Mouse (Mus musculus): ENCODE measurements around the gene Ccdc124. TPM values are rescaled to one million over a fixed set of nuclear protein-coding genes. Genes with fewer than 3 reads are reported as not detected.

Ccdc124 gene
- polyA plus RNA-seq, 1 experiment from 2014 or later = 123 TPM

DNA sequence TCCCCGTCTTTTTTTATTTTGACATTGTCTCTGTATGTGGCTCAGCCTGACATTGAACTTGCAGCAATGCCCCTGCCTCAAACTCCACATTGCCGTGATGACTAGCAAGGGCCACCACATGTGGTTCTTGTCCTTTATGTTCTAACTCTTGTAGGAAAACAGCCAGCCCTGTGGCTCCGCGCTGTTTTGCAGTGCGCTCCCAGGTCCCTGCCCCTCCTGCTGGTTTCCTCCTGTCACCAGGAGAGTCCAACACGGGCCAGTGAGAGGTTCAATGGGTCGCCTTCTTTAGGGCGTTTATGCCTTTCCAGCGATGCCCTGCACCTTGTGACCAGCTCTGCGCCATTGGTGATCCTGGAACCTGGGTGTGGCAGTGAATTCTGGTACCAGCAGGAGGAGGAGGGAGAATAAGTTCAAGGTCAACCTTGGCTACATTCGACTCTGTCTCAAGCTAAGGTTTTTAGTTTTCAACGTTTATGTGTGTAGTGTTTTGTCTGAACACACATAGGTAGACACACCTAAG is 7.7 kb downstream of the Ccdc124 start:
- H3K27ac ChIP-seq = peak overlapping the region; percentile 88
- H3K4me3 ChIP-seq = peak overlapping the region; percentile 45
- peak overlapping the region; percentile 54 for H3K9ac ChIP-seq
- peaks cover 22% of the 10 kb centered on the region for H3K27me3 ChIP-seq
- peaks cover 54% of the 10 kb centered on the region for H3K4me1 ChIP-seq
- H3K36me3 ChIP-seq = 0 out of 2 replicates have a peak, but pooled peaks cover 6% of the 10 kb centered on the region
- ATAC-seq (ENCODE audit: insufficient number of reproducible peaks, insufficient read depth, low FRiP score, low TSS enrichment) = no peak; the same call in 1 of the 2 replicates
- H3K9me3 ChIP-seq = no peaks in the 10 kb centered on the region
- WGBS = 7% methylated on average over 12 of the region's 12 CpGs
- H3K4me2 ChIP-seq (replicated peaks) = peak overlapping the region; percentile 92

DNA sequence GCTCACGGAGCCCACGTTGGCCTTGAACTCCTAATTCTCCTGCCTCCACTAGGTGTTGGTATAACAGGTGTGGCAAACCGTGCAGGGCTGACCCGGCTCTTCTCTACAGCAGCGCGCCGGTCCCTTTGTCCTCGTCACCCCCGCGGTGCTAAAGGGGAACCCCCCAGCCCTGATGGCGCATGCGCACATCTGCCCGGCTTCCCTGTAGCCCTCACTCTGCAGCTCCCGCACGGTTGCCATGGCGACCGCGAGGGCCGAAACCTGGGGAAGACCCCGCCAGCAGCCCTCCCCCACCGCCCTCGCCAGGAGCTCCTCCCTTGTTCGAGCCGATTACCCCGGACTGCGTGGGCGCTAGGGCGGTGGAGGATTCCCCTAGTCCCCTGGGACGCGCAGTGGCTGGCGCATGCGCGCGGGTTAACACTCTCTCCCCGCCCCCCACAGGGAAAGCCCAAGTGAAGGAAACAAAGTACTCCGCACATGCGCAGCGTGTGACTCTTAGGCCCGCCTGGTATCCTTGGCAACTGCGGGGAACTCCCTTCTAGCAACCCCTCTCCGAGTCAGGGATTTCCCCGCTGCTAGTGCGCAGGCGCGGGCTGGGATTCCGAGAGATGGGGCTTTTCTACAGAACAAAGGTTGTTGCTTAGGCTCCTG is 8.3 kb downstream of the Ccdc124 start:
- Histone ChIP-seq H3K4me3 (peak overlapping the region; percentile 45), H3K27me3 (peaks cover 22% of the 10 kb centered on the region), H3K4me2 (replicated peaks) (peak overlapping the region; percentile 92), H3K36me3 (0 out of 2 replicates have a peak, but pooled peaks cover 6% of the 10 kb centered on the region), H3K9ac (peak overlapping the region; percentile 60), H3K27ac (peak overlapping the region; percentile 90), H3K9me3 (no peaks in the 10 kb centered on the region), H3K4me1 (peaks cover 54% of the 10 kb centered on the region)
- under 1% methylated on average over 46 of the region's 46 CpGs for WGBS
- peak; percentile 83 for ATAC-seq (ENCODE audit: insufficient number of reproducible peaks, insufficient read depth, low FRiP score, low TSS enrichment)

DNA sequence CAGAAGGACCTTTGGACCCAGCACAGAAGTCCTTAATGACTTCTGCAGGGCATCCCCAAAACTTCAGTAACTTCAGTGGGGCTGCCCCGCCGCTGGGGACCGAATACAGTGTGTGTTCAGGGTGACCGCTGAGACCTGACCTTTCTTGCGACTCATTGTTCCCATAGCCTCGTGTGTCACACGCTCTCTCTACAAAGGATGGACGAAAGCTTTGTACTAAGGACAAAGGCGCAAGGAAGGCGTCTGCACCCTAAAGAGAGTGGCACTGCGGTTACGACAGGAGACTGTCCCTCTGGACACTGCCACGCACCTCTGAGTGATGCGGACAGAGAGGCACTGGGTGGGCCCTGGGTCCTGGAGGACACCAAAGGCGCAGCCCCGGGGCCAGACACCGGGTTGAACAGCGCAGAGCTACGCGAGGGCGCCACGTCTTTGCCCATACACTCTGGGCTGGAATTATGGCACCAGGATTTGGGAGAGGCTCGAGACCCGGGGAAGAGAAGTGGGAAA is 9.0 kb downstream of the Ccdc124 start:
- WGBS = 1% methylated on average over 24 of the region's 24 CpGs
- Histone ChIP-seq H3K4me2 (replicated peaks) (peak overlapping the region; percentile 92), H3K4me3 (peak overlapping the region; percentile 45), H3K9ac (peak overlapping the region; percentile 60), H3K27ac (peak overlapping the region; percentile 90), H3K9me3 (no peaks in the 10 kb centered on the region), H3K4me1 (peaks cover 54% of the 10 kb centered on the region), H3K27me3 (peaks cover 22% of the 10 kb centered on the region), H3K36me3 (0 out of 2 replicates have a peak, but pooled peaks cover 6% of the 10 kb centered on the region)
- no peak for ATAC-seq (ENCODE audit: insufficient number of reproducible peaks, insufficient read depth, low FRiP score, low TSS enrichment)

DNA sequence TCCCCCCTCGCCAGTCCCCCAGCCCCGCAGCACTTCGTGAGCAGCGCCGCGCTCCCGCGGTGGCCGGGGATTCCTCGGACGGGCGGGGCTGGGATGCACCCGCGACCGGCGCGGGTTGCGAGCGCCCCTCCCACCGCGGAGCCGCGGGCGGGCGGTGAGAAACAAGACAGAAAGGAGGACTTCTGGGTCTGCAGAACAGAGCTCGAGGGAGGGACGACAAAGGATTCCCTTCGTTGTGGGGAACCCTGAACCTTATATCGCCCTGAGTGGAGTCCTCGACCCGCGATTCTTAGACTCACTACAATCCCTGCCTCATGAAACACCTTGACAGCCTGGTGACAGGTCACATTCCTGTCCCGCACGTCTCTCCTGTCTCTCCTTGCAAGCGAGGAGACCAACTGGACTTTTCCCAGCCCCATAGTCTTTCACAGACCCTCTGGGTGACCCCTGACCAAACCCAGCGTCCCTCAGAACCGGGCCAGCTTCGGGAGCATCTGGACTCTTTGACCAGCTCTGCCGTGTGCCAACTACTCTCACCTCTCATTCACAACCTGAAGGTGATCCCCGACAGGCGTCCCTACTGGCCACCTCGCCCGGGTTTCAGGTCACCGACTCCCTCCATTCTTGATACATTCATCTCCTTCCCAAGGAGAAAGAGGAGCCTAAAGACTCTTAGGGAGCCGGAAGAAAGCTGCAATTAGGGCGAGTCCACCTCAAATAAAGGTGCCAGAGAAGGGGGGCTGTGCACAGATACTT is 9.6 kb downstream of the Ccdc124 start:
- WGBS = 2% methylated on average over 44 of the region's 46 CpGs
- H3K4me1 ChIP-seq = peaks cover 51% of the 10 kb centered on the region

DNA sequence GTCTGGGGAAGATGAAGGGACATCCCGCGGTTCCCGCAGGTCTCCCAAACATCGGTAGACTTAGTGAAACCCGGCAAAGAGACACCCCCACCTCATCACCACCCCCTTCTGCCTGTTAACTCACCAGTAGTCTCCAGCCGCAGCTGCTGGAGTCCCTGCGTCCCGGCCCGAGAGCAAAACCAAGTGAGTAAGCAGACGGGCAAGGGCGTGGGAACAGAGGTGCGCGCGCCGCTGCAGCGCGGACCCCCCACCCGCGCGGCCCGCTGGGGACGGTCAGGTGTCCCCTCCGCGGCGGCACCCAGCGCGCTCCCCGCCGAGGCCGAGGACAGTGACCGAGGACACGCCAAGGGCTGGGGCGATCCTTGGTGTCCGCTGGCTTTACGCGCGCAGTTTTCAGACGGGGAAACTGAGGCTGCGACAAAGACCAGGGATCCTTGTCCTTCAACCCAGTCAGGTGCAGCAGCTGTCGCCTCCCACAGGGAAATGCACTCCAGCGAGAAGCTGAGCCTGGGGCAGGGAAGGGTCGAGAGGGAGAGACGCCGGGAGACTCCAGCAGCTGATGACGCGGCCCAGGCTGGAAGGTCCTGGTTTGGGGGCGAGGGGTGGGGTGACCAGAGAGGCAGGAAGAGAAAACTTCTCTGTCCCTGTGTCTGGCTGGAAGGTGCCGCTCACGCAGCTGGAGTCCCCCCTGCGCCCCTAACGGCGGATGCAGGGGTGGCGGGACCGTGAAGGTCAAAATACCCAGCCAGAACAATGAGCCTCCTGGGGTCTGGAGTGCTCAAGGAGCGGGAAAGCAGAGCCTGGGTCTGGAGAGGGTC is 10.7 kb downstream of the Ccdc124 start, which contains the start of gene Kcnn1:
TSS of gene Kcnn1 (minus strand) at position 435 of the 818 bp plus-strand sequence.
- H3K27ac ChIP-seq = peak within 1 kb of the TSS; percentile 90

More for the DNA sequence above, 9.6 kb downstream of the Ccdc124 start:
- peak overlapping the region; percentile 92 for H3K4me2 ChIP-seq (replicated peaks)
- H3K27ac ChIP-seq = peak overlapping the region; percentile 90
- no peaks in the 10 kb centered on the region for H3K9me3 ChIP-seq
- H3K9ac ChIP-seq = peak overlapping the region; percentile 61
- ATAC-seq (ENCODE audit: insufficient number of reproducible peaks, insufficient read depth, low FRiP score, low TSS enrichment) = no peak
- H3K36me3 ChIP-seq = 0 out of 2 replicates have a peak, but pooled peaks cover 6% of the 10 kb centered on the region
- peaks cover 22% of the 10 kb centered on the region for H3K27me3 ChIP-seq
- peak overlapping the region; percentile 45 for H3K4me3 ChIP-seq

DNA sequence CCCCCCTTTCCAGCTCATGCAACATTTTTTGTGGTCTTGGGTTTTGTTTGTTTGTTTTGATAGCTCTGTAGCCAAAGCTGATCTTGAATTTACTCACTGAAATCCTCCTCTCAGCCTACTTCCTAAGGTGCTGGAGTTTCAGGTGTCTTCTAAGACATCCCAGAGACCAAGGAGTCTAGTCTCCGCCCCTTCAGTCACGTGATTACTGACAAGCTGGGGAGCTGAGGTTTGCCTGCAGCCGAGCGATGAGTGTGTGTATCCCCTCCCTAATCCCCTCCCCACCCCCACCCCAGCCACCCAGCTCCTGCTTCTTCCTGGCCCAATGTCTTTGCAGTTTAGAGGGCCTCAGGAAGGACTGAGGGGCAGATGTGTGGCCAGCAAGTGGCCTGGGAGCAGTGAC is 16.2 kb downstream of the Ccdc124 start:
- Histone ChIP-seq H3K9ac (0 out of 2 replicates have a peak overlapping the region, but pooled peaks have one; percentile 15), H3K27ac (0 out of 2 replicates have a peak overlapping the region, but pooled peaks have one; percentile 26), H3K4me3 (no peak overlapping the region), H3K36me3 (no peaks in the 10 kb centered on the region), H3K4me1 (peaks cover 22% of the 10 kb centered on the region), H3K27me3 (peaks cover 14% of the 10 kb centered on the region), H3K4me2 (replicated peaks) (peak overlapping the region; percentile 91; the same call in 1 of the 2 replicates), H3K9me3 (no peaks in the 10 kb centered on the region)
- 2% methylated on average over 4 of the region's 4 CpGs for WGBS
- no peak for ATAC-seq (ENCODE audit: insufficient number of reproducible peaks, insufficient read depth, low FRiP score, low TSS enrichment)

More for the DNA sequence above, 10.7 kb downstream of the Ccdc124 start, which contains the start of gene Kcnn1:
- under 1% methylated on average over 55 of the region's 55 CpGs for WGBS
- Histone ChIP-seq H3K4me2 (replicated peaks) (peak within 1 kb of the TSS; percentile 92), H3K27me3 (peaks cover 22% of the 10 kb centered on the region), H3K4me1 (peaks cover 41% of the 10 kb centered on the region), H3K36me3 (0 out of 2 replicates have a peak, but pooled peaks cover 3% of the 10 kb centered on the region), H3K9ac (peak within 1 kb of the TSS; percentile 61), H3K4me3 (peak within 1 kb of the TSS; percentile 45), H3K9me3 (no peaks in the 10 kb centered on the region)
- ATAC-seq (ENCODE audit: insufficient number of reproducible peaks, insufficient read depth, low FRiP score, low TSS enrichment) = no peak

DNA sequence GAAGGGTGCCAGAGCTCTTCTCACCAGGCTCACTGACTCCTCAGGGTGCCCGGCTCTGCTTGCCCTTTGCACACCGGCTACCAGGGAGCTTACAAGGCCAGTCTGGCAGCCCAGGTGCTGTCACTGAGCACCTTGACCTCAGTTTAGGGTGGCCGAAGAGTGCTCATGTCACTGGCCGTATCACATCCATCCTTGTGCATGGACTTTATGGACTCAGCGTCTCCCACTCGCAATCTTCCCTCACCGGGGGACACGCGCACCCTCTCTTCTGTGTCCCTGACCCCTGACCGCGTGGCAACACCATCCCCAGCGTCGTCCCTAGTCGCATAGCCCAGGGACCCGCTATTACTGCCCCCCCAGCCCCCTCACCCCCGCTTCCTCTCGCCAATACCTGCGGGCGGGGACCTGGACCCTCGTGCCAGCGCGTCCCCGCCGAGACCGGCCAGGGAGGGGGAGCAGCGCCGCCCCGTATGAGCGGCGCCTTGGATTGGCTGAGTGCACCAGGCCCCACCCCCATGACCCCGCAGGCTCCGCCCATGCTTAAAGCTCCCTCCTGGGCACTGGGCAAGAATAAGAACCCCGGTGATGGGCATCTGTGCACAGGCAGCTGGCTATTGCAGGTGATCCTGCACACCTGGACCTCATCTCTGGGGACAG is 17.1 kb downstream of the Ccdc124 start:
- Histone ChIP-seq H3K36me3 (no peaks in the 10 kb centered on the region), H3K27me3 (peaks cover 5% of the 10 kb centered on the region), H3K4me2 (replicated peaks) (peak overlapping the region; percentile 91), H3K9me3 (no peaks in the 10 kb centered on the region), H3K27ac (no peak overlapping the region), H3K9ac (peak overlapping the region; percentile 48), H3K4me1 (peaks cover 17% of the 10 kb centered on the region), H3K4me3 (peak overlapping the region; percentile 47)
- peak; percentile 49; the same call in 1 of the 2 replicates for ATAC-seq (ENCODE audit: insufficient number of reproducible peaks, insufficient read depth, low FRiP score, low TSS enrichment)
- 6% methylated on average over 33 of the region's 33 CpGs for WGBS

DNA sequence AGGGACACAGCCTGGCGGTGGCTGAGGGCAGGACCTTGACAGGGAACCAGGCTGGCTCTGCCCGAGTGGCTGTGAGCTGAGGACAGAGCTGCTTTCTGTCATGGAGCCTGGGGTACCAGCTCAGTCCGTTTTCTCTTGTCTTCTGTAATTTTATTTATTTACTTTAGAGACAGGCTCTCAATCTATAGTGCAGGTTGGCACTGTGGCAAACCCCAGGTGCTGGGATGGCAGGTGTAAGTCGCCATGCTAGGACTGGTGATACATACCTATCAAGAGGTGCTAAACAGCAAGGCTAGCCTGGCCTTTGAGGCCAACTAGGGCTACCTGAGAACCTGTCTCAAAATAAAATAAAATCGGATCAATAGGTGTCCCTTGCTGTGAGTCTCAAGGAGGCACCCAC is 17.7 kb downstream of the Ccdc124 start:
- WGBS = 69% methylated on average over 5 of the region's 5 CpGs
- no peaks in the 10 kb centered on the region for H3K36me3 ChIP-seq
- H3K27ac ChIP-seq = no peak overlapping the region
- peak overlapping the region; percentile 47; the same call in 1 of the 2 replicates for H3K4me3 ChIP-seq
- no peaks in the 10 kb centered on the region; the same call in 1 of the 2 replicates for H3K27me3 ChIP-seq
- H3K9me3 ChIP-seq = no peaks in the 10 kb centered on the region
- no peak overlapping the region; the same call in 1 of the 2 replicates for H3K4me2 ChIP-seq (replicated peaks)
- ATAC-seq (ENCODE audit: insufficient number of reproducible peaks, insufficient read depth, low FRiP score, low TSS enrichment) = no peak
- peak overlapping the region; percentile 48; the same call in 1 of the 2 replicates for H3K9ac ChIP-seq
- peaks cover 17% of the 10 kb centered on the region for H3K4me1 ChIP-seq

DNA sequence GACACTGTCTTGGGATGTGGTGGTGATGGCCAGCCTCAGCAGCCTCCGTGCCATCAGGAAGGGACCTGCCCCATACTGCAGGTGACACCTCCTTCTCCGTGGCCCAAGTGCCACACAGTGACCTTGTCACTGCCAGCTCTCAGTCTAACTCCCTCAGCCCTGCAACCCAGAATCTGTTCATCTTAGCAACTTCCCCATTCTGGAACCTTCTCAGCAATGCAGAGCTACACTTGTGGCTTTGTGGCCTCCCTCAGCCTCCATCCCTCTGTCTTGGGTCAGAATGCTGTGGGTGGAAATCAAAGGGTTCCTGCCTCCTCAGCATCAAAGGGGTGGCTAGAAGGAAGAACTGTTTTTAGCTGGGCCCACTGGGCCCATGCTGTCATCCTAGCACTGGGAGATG is 19.9 kb downstream of the Ccdc124 start:
- Histone ChIP-seq H3K4me3 (no peak overlapping the region), H3K36me3 (no peaks in the 10 kb centered on the region), H3K27me3 (no peaks in the 10 kb centered on the region; the same call in 1 of the 2 replicates), H3K9me3 (no peaks in the 10 kb centered on the region), H3K9ac (no peak overlapping the region), H3K4me1 (peaks cover 17% of the 10 kb centered on the region), H3K4me2 (replicated peaks) (no peak overlapping the region), H3K27ac (no peak overlapping the region)
- no peak for ATAC-seq (ENCODE audit: insufficient number of reproducible peaks, insufficient read depth, low FRiP score, low TSS enrichment)
- WGBS = 83% methylated on average over 2 of the region's 2 CpGs

DNA sequence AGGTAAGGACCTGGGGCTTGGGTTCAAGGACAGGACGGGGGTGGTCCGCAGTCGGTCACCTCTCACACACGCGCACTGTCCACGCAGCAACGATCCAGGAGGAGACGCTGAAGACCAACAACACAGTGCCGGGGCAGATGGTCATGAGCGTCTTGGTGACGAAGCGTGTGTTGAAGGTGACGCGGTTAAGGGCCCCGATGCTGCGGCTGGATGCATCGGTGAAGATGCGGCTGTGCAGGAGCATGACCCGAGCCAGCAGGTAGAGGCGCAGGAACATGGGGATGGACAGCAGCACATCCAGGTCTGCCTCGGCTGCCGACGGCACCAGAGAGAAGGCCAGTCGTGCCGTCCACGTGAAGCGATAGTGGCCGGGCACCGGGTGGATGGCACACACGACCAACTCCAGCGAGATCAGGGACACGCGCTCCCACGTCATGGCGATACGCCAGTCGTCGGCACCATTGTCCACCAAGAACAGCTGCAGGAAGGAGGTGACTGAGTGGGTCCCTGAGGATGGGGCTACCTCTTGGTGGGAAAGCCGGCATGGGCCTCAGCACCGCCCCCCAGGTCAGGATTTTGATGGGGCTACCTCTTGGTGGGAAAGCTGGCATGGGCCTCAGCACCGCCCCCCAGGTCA is 21.0 kb downstream of the Ccdc124 start:
- 90% methylated on average over 41 of the region's 41 CpGs for WGBS
- Histone ChIP-seq H3K4me1 (peaks cover 12% of the 10 kb centered on the region), H3K36me3 (no peaks in the 10 kb centered on the region), H3K4me3 (no peak overlapping the region), H3K9me3 (no peaks in the 10 kb centered on the region), H3K27ac (no peak overlapping the region), H3K9ac (no peak overlapping the region), H3K4me2 (replicated peaks) (no peak overlapping the region), H3K27me3 (no peaks in the 10 kb centered on the region; the same call in 1 of the 2 replicates)
- ATAC-seq (ENCODE audit: insufficient number of reproducible peaks, insufficient read depth, low FRiP score, low TSS enrichment) = no peak
